Mouse (Mus musculus): ENCODE measurements around the gene Rin1. TPM values are rescaled to one million over a fixed set of nuclear protein-coding genes. Genes with fewer than 3 reads are reported as not detected.

The Rin1 gene
- polyA plus RNA-seq, 1 experiment from 2014 or later: 2.4 TPM

DNA sequence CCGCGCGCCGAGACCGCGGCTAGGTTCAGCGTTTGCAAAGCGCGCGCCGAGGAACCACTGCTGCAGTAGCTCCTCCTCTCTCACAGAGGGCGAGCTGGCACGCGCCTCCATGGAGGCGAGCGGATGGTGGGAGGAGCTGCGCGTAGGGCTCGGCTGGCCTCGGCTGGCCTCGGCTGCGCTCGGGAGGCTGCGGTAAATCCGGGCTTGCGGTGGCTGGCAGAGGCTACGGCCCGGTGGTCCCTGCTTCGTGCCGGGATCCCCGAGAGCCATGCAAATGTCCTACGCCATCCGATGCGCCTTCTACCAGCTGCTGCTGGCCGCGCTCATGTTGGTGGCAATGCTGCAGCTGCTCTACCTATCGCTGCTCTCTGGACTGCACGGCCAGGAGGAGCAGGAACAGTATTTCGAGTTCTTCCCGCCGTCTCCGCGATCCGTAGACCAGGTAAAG lies 11.5 kb upstream of the Rin1 start, which contains the start of the genes B4gat1 and AC124502.3:
TSS of gene B4gat1 (plus strand) at position 118 of the 448 bp plus-strand sequence.
TSS of gene AC124502.3 (plus strand) at position 183 of the 448 bp plus-strand sequence.
- Histone ChIP-seq H3K4me3 (ENCODE audit: low read depth, low read length) (peak within 1 kb of the TSS; percentile 56), H3K4me1 (ENCODE audit: control insufficient read depth, insufficient read depth, low read length) (peaks cover 26% of the 10 kb centered on the region), H3K4me2 (replicated peaks; ENCODE audit: low read depth, low read length) (peak within 1 kb of the TSS; percentile 93), H3K36me3 (ENCODE audit: control insufficient read depth, insufficient read depth, low read length) (peaks cover 3% of the 10 kb centered on the region; the same call in 1 of the 2 replicates), H3K9me3 (ENCODE audit: control insufficient read depth, low read depth, low read length) (no peaks in the 10 kb centered on the region), H3K27ac (ENCODE audit: low read length) (peak within 1 kb of the TSS; percentile 72), H3K9ac (replicated peaks; ENCODE audit: low read depth, low read length) (peak within 1 kb of the TSS; percentile 59), H3K27me3 (ENCODE audit: control insufficient read depth, insufficient read depth, low read length) (no peaks in the 10 kb centered on the region)
- under 1% methylated on average over 44 of the region's 44 CpGs for WGBS
- ATAC-seq (ENCODE audit: insufficient number of reproducible peaks, insufficient read depth, low FRiP score, low read depth): peak; percentile 88

DNA sequence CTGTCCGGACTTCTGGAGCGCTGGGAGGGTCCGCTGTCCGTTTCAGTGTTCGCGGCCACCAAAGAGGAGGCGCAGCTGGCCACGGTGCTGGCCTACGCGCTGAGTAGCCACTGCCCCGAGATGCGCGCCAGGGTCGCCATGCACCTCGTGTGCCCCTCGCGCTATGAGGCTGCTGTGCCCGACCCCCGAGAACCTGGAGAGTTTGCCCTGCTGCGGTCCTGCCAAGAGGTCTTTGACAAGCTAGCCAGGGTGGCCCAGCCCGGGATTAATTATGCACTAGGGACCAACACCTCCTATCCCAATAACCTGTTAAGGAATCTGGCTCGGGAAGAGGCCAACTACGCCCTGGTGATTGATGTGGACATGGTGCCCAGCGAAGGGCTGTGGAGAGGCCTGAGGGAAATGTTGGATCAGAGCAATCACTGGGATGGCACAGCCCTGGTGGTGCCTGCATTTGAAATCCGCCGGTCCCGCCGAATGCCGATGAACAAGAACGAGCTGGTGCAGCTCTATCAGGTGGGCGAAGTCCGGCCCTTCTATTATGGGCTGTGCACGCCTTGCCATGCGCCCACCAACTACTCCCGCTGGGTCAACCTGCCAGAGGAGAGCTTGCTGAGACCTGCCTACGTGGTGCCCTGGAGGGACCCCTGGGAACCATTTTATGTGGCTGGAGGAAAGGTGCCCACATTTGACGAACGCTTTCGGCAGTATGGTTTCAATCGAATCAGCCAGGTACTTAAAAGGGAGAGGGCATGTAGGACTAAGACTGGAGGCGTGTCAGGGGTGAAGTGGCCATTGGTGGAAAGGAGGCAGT lies 10.8 kb upstream of the Rin1 start:
- Histone ChIP-seq H3K4me3 (ENCODE audit: low read depth, low read length) (peak overlapping the region; percentile 56), H3K27ac (ENCODE audit: low read length) (peak overlapping the region; percentile 72; the same call in 1 of the 2 replicates), H3K4me2 (replicated peaks; ENCODE audit: low read depth, low read length) (peak overlapping the region; percentile 93), H3K4me1 (ENCODE audit: control insufficient read depth, insufficient read depth, low read length) (peaks cover 26% of the 10 kb centered on the region), H3K36me3 (ENCODE audit: control insufficient read depth, insufficient read depth, low read length) (peaks cover 3% of the 10 kb centered on the region; the same call in 1 of the 2 replicates), H3K27me3 (ENCODE audit: control insufficient read depth, insufficient read depth, low read length) (no peaks in the 10 kb centered on the region), H3K9me3 (ENCODE audit: control insufficient read depth, low read depth, low read length) (no peaks in the 10 kb centered on the region), H3K9ac (replicated peaks; ENCODE audit: low read depth, low read length) (peak overlapping the region; percentile 59)
- 0 out of 2 replicates have a peak, but pooled peaks have one; percentile 12 for ATAC-seq (ENCODE audit: insufficient number of reproducible peaks, insufficient read depth, low FRiP score, low read depth)
- 15% methylated on average over 41 of the region's 41 CpGs for WGBS

DNA sequence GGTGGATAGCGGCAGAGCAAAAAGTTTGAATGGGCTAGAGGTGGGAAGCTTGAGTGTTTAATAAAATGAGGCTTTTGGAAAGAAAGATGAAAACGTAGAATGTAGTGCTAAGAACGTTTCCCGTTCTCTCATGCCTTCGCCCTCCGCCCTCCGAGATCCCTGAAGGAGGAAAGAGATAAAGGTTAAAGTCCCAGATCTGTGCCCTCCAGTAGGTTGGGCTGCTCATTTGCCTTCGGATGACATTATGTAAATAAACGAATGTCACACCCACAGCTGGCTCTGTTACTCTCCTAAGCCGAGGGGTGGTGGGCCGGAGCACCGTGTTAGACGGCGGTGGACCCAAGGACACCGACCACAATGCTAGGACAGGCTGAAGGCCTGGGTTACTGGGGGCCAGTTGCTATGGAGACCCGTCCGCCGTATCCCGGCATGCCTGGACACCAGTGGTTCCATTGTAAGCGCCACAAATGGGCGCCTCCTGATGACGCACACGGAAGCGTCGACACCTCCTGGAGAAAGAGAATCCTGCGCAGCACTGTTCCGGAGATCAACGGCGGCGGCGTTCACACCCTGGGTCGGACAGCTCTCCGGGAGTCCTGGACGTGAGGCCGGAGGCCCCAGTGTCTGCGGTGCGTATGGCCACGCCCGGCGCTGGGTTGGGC lies 9.3 kb upstream of the Rin1 start, which contains the start of gene Brms1:
TSS of gene Brms1 (plus strand) at position 493 of the 662 bp plus-strand sequence.
- ATAC-seq (ENCODE audit: insufficient number of reproducible peaks, insufficient read depth, low FRiP score, low read depth): peak; percentile 64
- H3K27me3 ChIP-seq (ENCODE audit: control insufficient read depth, insufficient read depth, low read length): no peaks in the 10 kb centered on the region
- peak within 1 kb of the TSS; percentile 93 for H3K4me2 ChIP-seq (replicated peaks; ENCODE audit: low read depth, low read length)
- H3K9ac ChIP-seq (replicated peaks; ENCODE audit: low read depth, low read length): peak within 1 kb of the TSS; percentile 83
- 3% methylated on average over 40 of the region's 40 CpGs for WGBS
- H3K36me3 ChIP-seq (ENCODE audit: control insufficient read depth, insufficient read depth, low read length): peaks cover 3% of the 10 kb centered on the region; the same call in 1 of the 2 replicates
- H3K4me3 ChIP-seq (ENCODE audit: low read depth, low read length): peak within 1 kb of the TSS; percentile 56
- peak within 1 kb of the TSS; percentile 61 for H3K27ac ChIP-seq (ENCODE audit: low read length)
- H3K9me3 ChIP-seq (ENCODE audit: control insufficient read depth, low read depth, low read length): no peaks in the 10 kb centered on the region
- H3K4me1 ChIP-seq (ENCODE audit: control insufficient read depth, insufficient read depth, low read length): peaks cover 26% of the 10 kb centered on the region

DNA sequence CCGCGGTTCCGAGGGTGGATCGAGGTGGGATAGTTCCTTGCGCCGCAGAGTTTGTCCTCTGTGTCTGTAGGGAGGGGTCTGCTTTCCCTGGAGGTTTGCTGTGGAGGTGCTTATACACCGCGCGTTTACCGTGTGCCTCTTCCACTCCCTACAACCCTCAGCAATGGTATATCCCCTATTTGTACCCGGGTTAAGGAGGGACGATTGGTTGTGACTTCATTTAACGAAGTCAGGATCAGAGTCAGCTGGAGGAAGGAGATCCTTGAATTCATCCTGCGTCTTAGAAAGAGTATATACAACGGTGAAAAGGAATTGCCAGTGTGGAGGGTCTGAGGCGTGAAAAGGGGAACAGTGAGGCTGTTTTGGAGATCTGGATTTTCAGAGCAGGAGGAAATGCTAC lies 8.7 kb upstream of the Rin1 start:
- no peaks in the 10 kb centered on the region for H3K27me3 ChIP-seq (ENCODE audit: control insufficient read depth, insufficient read depth, low read length)
- ATAC-seq (ENCODE audit: insufficient number of reproducible peaks, insufficient read depth, low FRiP score, low read depth): no peak
- peaks cover 26% of the 10 kb centered on the region for H3K4me1 ChIP-seq (ENCODE audit: control insufficient read depth, insufficient read depth, low read length)
- peak overlapping the region; percentile 56 for H3K4me3 ChIP-seq (ENCODE audit: low read depth, low read length)
- WGBS: 2% methylated on average over 16 of the region's 16 CpGs
- H3K36me3 ChIP-seq (ENCODE audit: control insufficient read depth, insufficient read depth, low read length): peaks cover 6% of the 10 kb centered on the region; the same call in 1 of the 2 replicates
- H3K9ac ChIP-seq (replicated peaks; ENCODE audit: low read depth, low read length): peak overlapping the region; percentile 83
- H3K9me3 ChIP-seq (ENCODE audit: control insufficient read depth, low read depth, low read length): no peaks in the 10 kb centered on the region
- H3K4me2 ChIP-seq (replicated peaks; ENCODE audit: low read depth, low read length): peak overlapping the region; percentile 93
- peak overlapping the region; percentile 61 for H3K27ac ChIP-seq (ENCODE audit: low read length)

DNA sequence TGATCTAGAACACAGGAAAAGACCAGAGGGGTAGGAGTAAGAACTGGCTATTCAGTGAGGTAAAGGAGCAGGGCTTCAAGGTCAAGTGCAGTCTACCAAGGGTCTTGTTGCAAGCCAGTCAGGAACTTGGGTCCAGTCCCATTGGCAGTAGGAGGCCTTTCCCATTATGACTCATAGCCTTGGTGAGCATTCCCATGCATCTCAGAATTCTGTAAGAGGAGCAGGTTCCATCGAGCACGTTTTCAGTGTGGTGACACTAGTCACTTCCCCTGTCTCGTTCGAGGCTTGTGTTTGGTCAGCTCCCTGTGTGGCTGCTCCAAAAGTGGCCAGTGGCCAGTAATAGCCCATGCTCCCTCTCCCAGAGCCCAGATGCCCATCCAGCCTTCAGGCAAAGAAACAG lies 4.8 kb upstream of the Rin1 start:
- Histone ChIP-seq H3K9me3 (ENCODE audit: control insufficient read depth, low read depth, low read length) (no peaks in the 10 kb centered on the region), H3K27me3 (ENCODE audit: control insufficient read depth, insufficient read depth, low read length) (no peaks in the 10 kb centered on the region), H3K4me3 (ENCODE audit: low read depth, low read length) (no peak overlapping the region), H3K9ac (replicated peaks; ENCODE audit: low read depth, low read length) (no peak overlapping the region), H3K27ac (ENCODE audit: low read length) (no peak overlapping the region), H3K36me3 (ENCODE audit: control insufficient read depth, insufficient read depth, low read length) (peaks cover 11% of the 10 kb centered on the region; the same call in 1 of the 2 replicates), H3K4me2 (replicated peaks; ENCODE audit: low read depth, low read length) (no peak overlapping the region), H3K4me1 (ENCODE audit: control insufficient read depth, insufficient read depth, low read length) (peaks cover 20% of the 10 kb centered on the region)
- 83% methylated on average over 4 of the region's 4 CpGs for WGBS
- no peak for ATAC-seq (ENCODE audit: insufficient number of reproducible peaks, insufficient read depth, low FRiP score, low read depth)

DNA sequence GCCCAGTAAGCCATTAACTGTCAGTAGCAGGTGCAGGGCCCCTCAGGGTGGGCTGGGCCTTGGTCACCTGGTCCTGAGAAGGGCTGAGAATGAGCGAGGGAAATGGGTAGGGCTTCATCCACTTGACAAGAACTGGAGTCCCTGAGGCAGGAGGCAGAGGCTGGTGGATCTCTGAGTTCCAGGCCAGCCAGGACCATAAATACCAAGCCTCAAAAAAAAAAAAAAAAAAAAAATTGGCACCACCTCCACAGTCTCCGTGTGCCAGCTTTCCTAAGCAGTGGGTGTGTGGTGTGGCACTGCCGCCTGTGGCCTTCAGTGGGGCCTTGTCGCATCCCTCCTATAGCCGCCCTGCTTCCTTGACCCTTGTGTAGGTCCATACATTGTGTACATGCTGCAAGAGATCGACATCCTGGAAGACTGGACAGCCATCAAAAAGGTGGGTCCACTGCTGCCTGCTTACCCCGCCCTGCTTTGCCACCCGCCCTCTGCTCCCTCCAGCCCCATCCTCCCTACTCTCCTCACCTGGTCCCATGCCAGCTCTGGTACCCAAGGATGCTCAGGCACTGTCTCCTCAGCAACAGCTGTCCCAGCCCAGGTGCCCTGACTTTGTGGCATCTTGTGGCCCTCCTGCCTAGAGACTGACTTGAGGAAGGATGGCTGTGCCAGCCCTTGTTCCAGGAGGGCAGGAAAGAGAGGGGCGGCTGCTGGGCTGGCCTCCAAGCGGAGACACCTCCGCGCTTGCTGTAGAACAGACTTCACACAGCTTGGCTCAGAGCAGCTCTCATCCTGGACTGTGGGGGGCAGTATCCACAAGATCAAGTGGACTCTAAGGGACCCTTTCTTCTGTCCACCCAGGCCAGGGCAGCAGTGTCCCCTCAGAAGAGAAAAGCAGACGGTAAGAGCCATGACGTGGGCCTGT lies 1.9 kb upstream of the Rin1 start:
- peaks cover 8% of the 10 kb centered on the region; the same call in 1 of the 2 replicates for H3K36me3 ChIP-seq (ENCODE audit: control insufficient read depth, insufficient read depth, low read length)
- H3K4me3 ChIP-seq (ENCODE audit: low read depth, low read length): no peak overlapping the region
- H3K27ac ChIP-seq (ENCODE audit: low read length): no peak overlapping the region
- no peaks in the 10 kb centered on the region for H3K9me3 ChIP-seq (ENCODE audit: control insufficient read depth, low read depth, low read length)
- peaks cover 10% of the 10 kb centered on the region; the same call in 1 of the 2 replicates for H3K4me1 ChIP-seq (ENCODE audit: control insufficient read depth, insufficient read depth, low read length)
- ATAC-seq (ENCODE audit: insufficient number of reproducible peaks, insufficient read depth, low FRiP score, low read depth): no peak
- H3K4me2 ChIP-seq (replicated peaks; ENCODE audit: low read depth, low read length): no peak overlapping the region
- H3K9ac ChIP-seq (replicated peaks; ENCODE audit: low read depth, low read length): no peak overlapping the region
- 0 out of 2 replicates have a peak, but pooled peaks cover 6% of the 10 kb centered on the region for H3K27me3 ChIP-seq (ENCODE audit: control insufficient read depth, insufficient read depth, low read length)
- 86% methylated on average over 14 of the region's 14 CpGs for WGBS

DNA sequence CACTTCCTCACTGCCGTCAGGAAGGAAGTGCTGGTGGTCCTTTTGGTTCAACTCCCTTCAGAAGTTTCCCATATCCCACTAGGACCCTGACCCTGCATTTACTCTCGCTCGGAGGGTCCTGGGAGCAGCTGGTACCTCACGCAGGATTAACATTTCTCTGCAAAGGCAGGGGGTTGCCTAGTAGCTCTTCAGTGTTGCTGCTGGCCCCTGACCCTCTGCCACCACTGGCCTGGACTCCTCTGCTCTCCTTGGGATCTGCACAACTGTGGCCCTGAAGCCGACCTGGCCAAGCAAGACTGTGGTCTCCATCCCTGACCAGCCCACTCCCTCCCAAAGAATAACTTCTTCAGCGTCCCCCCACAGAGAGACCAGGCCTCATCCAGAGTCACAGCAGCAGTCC lies 956 bp upstream of the Rin1 start:
- no peak overlapping the region for H3K9ac ChIP-seq (replicated peaks; ENCODE audit: low read depth, low read length)
- no peak overlapping the region for H3K4me2 ChIP-seq (replicated peaks; ENCODE audit: low read depth, low read length)
- H3K4me3 ChIP-seq (ENCODE audit: low read depth, low read length): no peak overlapping the region
- no peak overlapping the region for H3K27ac ChIP-seq (ENCODE audit: low read length)
- H3K9me3 ChIP-seq (ENCODE audit: control insufficient read depth, low read depth, low read length): no peaks in the 10 kb centered on the region
- no peak for ATAC-seq (ENCODE audit: insufficient number of reproducible peaks, insufficient read depth, low FRiP score, low read depth)
- 87% methylated on average over 6 of the region's 6 CpGs for WGBS
- H3K36me3 ChIP-seq (ENCODE audit: control insufficient read depth, insufficient read depth, low read length): peaks cover 7% of the 10 kb centered on the region; the same call in 1 of the 2 replicates
- H3K4me1 ChIP-seq (ENCODE audit: control insufficient read depth, insufficient read depth, low read length): peaks cover 10% of the 10 kb centered on the region; the same call in 1 of the 2 replicates
- H3K27me3 ChIP-seq (ENCODE audit: control insufficient read depth, insufficient read depth, low read length): 0 out of 2 replicates have a peak, but pooled peaks cover 8% of the 10 kb centered on the region

All from stomach, embryonic 14.5 days (tissue).